Mouse (Mus musculus): ENCODE results near the gene Trmo. TPM values are rescaled to one million over a fixed set of nuclear protein-coding genes. Genes with fewer than 3 reads are reported as not detected.

Trmo gene
- polyA plus RNA-seq, 1 experiment: 2.2 TPM

DNA sequence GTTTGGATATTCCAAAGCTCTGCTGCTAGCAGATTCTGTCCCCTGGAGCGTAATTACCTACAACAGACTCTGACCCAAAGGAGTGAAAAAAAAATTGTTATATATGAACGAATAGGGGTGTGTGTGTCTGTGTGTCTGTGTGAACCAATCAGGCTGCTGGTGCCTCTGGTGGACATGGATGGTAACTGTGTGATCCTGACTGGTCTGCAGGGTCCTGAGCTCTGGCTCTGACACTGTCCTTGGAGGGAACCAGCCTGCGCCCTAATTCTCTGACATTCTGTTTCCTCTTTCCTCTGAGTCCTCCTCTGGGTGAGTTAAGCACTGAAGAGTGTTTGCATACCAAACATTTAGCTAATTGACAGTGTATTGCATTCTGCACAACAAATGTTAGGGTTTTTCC lies 28.3 kb upstream of the Trmo start:
- H3K4me3 ChIP-seq (ENCODE audit: insufficient read depth, poor library complexity, severe bottlenecking): no peak overlapping the region
- TF ChIP-seq MYOG (IDR thresholded peaks at IDR 0.05; ENCODE audit: control insufficient read depth, extremely low read depth, insufficient read length) (no peak), CTCF (IDR thresholded peaks at IDR 0.05; ENCODE audit: control insufficient read depth, insufficient read depth, insufficient read length) (no peak), USF1 (IDR thresholded peaks at IDR 0.05; ENCODE audit: low read depth) (no peak), MYOD1 (IDR thresholded peaks at IDR 0.05; ENCODE audit: control insufficient read depth, insufficient read length, low read depth) (no peak), MAX (IDR thresholded peaks at IDR 0.05) (no peak), FOSL1 (IDR thresholded peaks at IDR 0.05; ENCODE audit: insufficient read depth, low read length, poor library complexity, severe bottlenecking) (no peak), CEBPB (IDR thresholded peaks at IDR 0.05; ENCODE audit: low read depth) (no peak)

DNA sequence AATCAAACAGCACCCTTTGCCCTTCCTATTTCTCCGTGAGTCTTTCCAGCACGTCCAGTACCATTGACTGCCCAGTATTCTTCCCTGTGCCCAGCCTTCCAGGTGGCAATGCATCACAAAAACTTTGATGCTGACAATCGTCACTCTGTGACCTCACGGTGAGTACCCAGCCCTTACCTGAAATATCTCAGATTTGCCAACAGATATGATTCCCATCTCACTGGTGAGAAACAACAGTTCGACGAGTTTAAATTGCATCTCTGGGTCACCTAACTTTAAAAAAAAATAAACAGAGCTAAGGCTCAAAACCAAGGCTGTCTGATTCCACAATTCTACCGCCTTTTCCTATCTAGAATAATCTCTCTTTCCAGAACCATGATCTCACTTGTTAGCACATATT lies 24.2 kb upstream of the Trmo start, which contains the start of gene Hemgn:
Hemgn (minus strand) TSS at position 101 of the 400 bp plus-strand sequence.
- Histone ChIP-seq H3ac (ENCODE audit: control insufficient read depth, insufficient read length, low read depth) (no peak within 1 kb of the TSS), H3K79me3 (ENCODE audit: low read depth) (no peaks in the 10 kb centered on the region), H3K27me3 (ENCODE audit: control insufficient read depth, insufficient read depth, insufficient read length) (peaks cover 35% of the 10 kb centered on the region), H3K4me3 (ENCODE audit: insufficient read depth, poor library complexity, severe bottlenecking) (no peak within 1 kb of the TSS), H3K79me2 (ENCODE audit: control insufficient read depth, insufficient read depth) (no peaks in the 10 kb centered on the region), H3K36me3 (ENCODE audit: control insufficient read depth, insufficient read depth) (no peaks in the 10 kb centered on the region)
- no peak for TF ChIP-seq MYOD1 (IDR thresholded peaks at IDR 0.05; ENCODE audit: control insufficient read depth, insufficient read length, low read depth)
- TF ChIP-seq USF1 (IDR thresholded peaks at IDR 0.05; ENCODE audit: low read depth): no peak
- no peak for TF ChIP-seq FOSL1 (IDR thresholded peaks at IDR 0.05; ENCODE audit: insufficient read depth, low read length, poor library complexity, severe bottlenecking)
- TF ChIP-seq CEBPB (IDR thresholded peaks at IDR 0.05; ENCODE audit: low read depth): no peak
- no peak for TF ChIP-seq MAX (IDR thresholded peaks at IDR 0.05)
- no peak for TF ChIP-seq MYOG (IDR thresholded peaks at IDR 0.05; ENCODE audit: control insufficient read depth, extremely low read depth, insufficient read length)
- TF ChIP-seq CTCF (IDR thresholded peaks at IDR 0.05; ENCODE audit: control insufficient read depth, insufficient read depth, insufficient read length): no peak

More for the DNA sequence above, 28.3 kb upstream of the Trmo start:
- Histone ChIP-seq H3K79me2 (ENCODE audit: control insufficient read depth, insufficient read depth) (no peaks in the 10 kb centered on the region), H3K79me3 (ENCODE audit: low read depth) (no peaks in the 10 kb centered on the region), H3ac (ENCODE audit: control insufficient read depth, insufficient read length, low read depth) (no peak overlapping the region), H3K36me3 (ENCODE audit: control insufficient read depth, insufficient read depth) (no peaks in the 10 kb centered on the region), H3K27me3 (ENCODE audit: control insufficient read depth, insufficient read depth, insufficient read length) (peaks cover 15% of the 10 kb centered on the region)

GRCm38 (mm10) chr4:46412113-46412512 lies 22.9 kb upstream of the Trmo start:
- no peak overlapping the region for H3ac ChIP-seq (ENCODE audit: control insufficient read depth, insufficient read length, low read depth)
- H3K4me3 ChIP-seq (ENCODE audit: insufficient read depth, poor library complexity, severe bottlenecking): no peak overlapping the region
- no peaks in the 10 kb centered on the region for H3K79me3 ChIP-seq (ENCODE audit: low read depth)
- no peaks in the 10 kb centered on the region for H3K79me2 ChIP-seq (ENCODE audit: control insufficient read depth, insufficient read depth)
- TF ChIP-seq MYOD1 (IDR thresholded peaks at IDR 0.05; ENCODE audit: control insufficient read depth, insufficient read length, low read depth): no peak
- no peak for TF ChIP-seq CTCF (IDR thresholded peaks at IDR 0.05; ENCODE audit: control insufficient read depth, insufficient read depth, insufficient read length)
- no peak for TF ChIP-seq USF1 (IDR thresholded peaks at IDR 0.05; ENCODE audit: low read depth)
- TF ChIP-seq FOSL1 (IDR thresholded peaks at IDR 0.05; ENCODE audit: insufficient read depth, low read length, poor library complexity, severe bottlenecking): no peak
- TF ChIP-seq CEBPB (IDR thresholded peaks at IDR 0.05; ENCODE audit: low read depth): no peak
- no peak for TF ChIP-seq MYOG (IDR thresholded peaks at IDR 0.05; ENCODE audit: control insufficient read depth, extremely low read depth, insufficient read length)
- TF ChIP-seq MAX (IDR thresholded peaks at IDR 0.05): no peak
- no peaks in the 10 kb centered on the region for H3K36me3 ChIP-seq (ENCODE audit: control insufficient read depth, insufficient read depth)
- peaks cover 37% of the 10 kb centered on the region for H3K27me3 ChIP-seq (ENCODE audit: control insufficient read depth, insufficient read depth, insufficient read length)

DNA sequence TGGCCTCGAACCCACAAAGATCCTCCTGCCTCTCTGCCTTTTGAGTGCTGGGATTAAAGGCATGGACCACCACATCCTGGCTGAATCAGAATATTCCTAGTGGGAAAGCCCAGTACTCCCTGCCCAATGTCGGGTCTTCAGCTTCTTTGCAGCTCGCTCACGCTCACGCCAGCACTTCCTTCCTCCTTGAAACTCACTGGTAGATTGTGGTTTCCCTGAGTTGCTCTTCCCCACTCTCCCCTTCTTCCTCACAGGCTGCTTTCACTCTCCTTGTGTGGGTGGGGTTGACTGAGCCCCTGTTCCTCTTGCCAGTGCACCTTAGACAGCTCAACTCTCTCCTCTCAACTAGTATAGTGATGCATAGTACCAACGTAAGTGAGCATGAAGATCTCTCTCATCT lies 22.3 kb upstream of the Trmo start:
- no peaks in the 10 kb centered on the region for H3K79me3 ChIP-seq (ENCODE audit: low read depth)
- H3K79me2 ChIP-seq (ENCODE audit: control insufficient read depth, insufficient read depth): no peaks in the 10 kb centered on the region
- H3ac ChIP-seq (ENCODE audit: control insufficient read depth, insufficient read length, low read depth): no peak overlapping the region
- TF ChIP-seq MYOG (IDR thresholded peaks at IDR 0.05; ENCODE audit: control insufficient read depth, extremely low read depth, insufficient read length): no peak
- TF ChIP-seq MYOD1 (IDR thresholded peaks at IDR 0.05; ENCODE audit: control insufficient read depth, insufficient read length, low read depth): no peak
- no peak for TF ChIP-seq USF1 (IDR thresholded peaks at IDR 0.05; ENCODE audit: low read depth)
- no peak for TF ChIP-seq CTCF (IDR thresholded peaks at IDR 0.05; ENCODE audit: control insufficient read depth, insufficient read depth, insufficient read length)
- TF ChIP-seq FOSL1 (IDR thresholded peaks at IDR 0.05; ENCODE audit: insufficient read depth, low read length, poor library complexity, severe bottlenecking): no peak
- no peak for TF ChIP-seq CEBPB (IDR thresholded peaks at IDR 0.05; ENCODE audit: low read depth)
- no peak for TF ChIP-seq MAX (IDR thresholded peaks at IDR 0.05)
- peaks cover 40% of the 10 kb centered on the region for H3K27me3 ChIP-seq (ENCODE audit: control insufficient read depth, insufficient read depth, insufficient read length)
- H3K4me3 ChIP-seq (ENCODE audit: insufficient read depth, poor library complexity, severe bottlenecking): no peak overlapping the region
- H3K36me3 ChIP-seq (ENCODE audit: control insufficient read depth, insufficient read depth): no peaks in the 10 kb centered on the region

GRCm38 (mm10) chr4:46410677-46411076 lies 21.4 kb upstream of the Trmo start:
- H3K4me3 ChIP-seq (ENCODE audit: insufficient read depth, poor library complexity, severe bottlenecking): no peak overlapping the region
- no peak overlapping the region for H3ac ChIP-seq (ENCODE audit: control insufficient read depth, insufficient read length, low read depth)
- no peaks in the 10 kb centered on the region for H3K79me2 ChIP-seq (ENCODE audit: control insufficient read depth, insufficient read depth)
- no peak for TF ChIP-seq CTCF (IDR thresholded peaks at IDR 0.05; ENCODE audit: control insufficient read depth, insufficient read depth, insufficient read length)
- TF ChIP-seq CEBPB (IDR thresholded peaks at IDR 0.05; ENCODE audit: low read depth): no peak
- no peak for TF ChIP-seq MYOD1 (IDR thresholded peaks at IDR 0.05; ENCODE audit: control insufficient read depth, insufficient read length, low read depth)
- TF ChIP-seq FOSL1 (IDR thresholded peaks at IDR 0.05; ENCODE audit: insufficient read depth, low read length, poor library complexity, severe bottlenecking): no peak
- TF ChIP-seq MYOG (IDR thresholded peaks at IDR 0.05; ENCODE audit: control insufficient read depth, extremely low read depth, insufficient read length): no peak
- TF ChIP-seq USF1 (IDR thresholded peaks at IDR 0.05; ENCODE audit: low read depth): no peak
- TF ChIP-seq MAX (IDR thresholded peaks at IDR 0.05): no peak
- no peaks in the 10 kb centered on the region for H3K79me3 ChIP-seq (ENCODE audit: low read depth)
- peaks cover 44% of the 10 kb centered on the region for H3K27me3 ChIP-seq (ENCODE audit: control insufficient read depth, insufficient read depth, insufficient read length)
- H3K36me3 ChIP-seq (ENCODE audit: control insufficient read depth, insufficient read depth): no peaks in the 10 kb centered on the region
